Mouse (Mus musculus) brain, embryonic 14.5 days (tissue): ENCODE measurements around the gene 2700049A03Rik.

Source experiments
- CTCF ChIP-seq: fragments of 200-500 bp; IDR thresholded peaks from 2 replicates; pipeline ENCODE4 v1.5.1; 2012; ENCODE audit warnings: inconsistent platforms, mild to moderate bottlenecking, moderate library complexity, borderline replicate concordance; ENCODE audit not compliant: insufficient read depth, insufficient read length; ENCODE audit errors: extremely low read depth
- POLR2A ChIP-seq: fragments of 200-500 bp; IDR thresholded peaks from 2 replicates; pipeline ENCODE4 v1.6.1; 2012; ENCODE audit warnings: mild to moderate bottlenecking, inconsistent platforms, borderline replicate concordance; ENCODE audit not compliant: poor library complexity, insufficient read depth, insufficient read length, severe bottlenecking; ENCODE audit errors: extremely low read depth

- no peak for TF ChIP-seq CTCF
- no peak for TF ChIP-seq POLR2A
Observed at GRCm38 (mm10) chr12:71192705-71193104, 56.1 kb downstream of the 2700049A03Rik start.
